Mouse (Mus musculus): ENCODE data around the gene Son. TPM values are rescaled to one million over a fixed set of nuclear protein-coding genes. Genes with fewer than 3 reads are reported as not detected.

Son gene
- polyA plus RNA-seq (2015; fragmentation: Nextera tagmentation; extraction: Ambion mirVana) = 132 and 172 TPM in 2 replicates

DNA sequence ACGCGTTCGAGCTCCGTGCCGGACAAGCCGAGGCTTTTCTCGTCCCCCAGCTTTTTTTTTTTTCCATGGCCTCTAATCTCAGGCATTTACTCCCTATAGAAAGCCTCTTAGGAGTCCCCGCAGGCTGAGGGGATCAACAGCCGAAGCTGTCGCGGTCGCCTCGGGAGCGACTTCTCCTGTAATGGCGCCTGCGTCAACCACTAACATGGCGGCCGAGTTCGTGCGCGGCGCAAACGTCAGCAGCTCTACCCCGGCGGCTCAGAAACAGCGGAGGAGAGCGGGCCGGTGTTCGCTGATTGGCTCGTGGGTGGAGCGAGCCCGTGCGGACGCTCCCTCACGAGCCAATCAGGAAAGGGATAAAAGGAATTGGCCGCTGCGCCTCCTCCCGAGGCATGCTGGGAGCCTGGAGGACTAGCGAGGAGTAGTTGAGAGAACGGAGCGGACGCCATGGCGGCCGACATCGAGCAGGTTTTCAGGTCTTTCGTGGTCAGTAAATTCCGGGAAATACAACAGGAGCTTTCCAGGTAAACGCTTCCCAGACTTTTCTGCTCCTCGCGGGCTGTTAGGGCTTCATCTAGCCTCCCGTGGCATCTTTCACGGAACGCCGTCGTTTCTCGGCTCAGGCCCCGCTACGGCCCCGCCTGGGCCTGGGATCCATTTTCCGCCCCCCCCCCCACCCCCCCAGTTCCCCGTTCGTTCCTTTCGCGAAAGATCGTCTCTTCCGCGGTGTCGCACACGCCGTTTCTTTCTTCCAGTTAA, at the start of gene Son:
Gene Son, plus strand, starts transcription at position 46 of the 759 bp plus-strand sequence.
- peak; percentile 98 for DNase-seq (ENCODE audit: low spot score)

DNA sequence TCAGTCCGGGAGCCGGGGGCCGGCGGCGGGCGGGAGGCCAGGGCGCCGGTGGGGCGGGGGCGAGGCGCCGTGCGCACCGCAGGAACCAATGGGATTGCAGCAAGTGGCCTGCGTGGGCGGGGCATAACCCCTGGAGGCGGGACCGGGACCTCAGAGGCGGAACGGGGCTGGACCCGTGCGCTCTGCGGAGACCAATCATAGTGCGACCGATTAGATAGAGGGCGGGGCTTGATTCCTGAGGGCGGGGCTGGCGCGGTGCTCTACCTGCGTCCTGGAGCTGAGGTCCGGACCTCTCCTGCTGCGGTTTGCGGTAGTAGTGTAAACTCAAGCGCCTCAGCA, 49.7 kb upstream of the Son start, which contains the start of gene Tmem50b:
Gene Tmem50b, minus strand, starts transcription at position 129 of the 339 bp plus-strand sequence.
- peak; percentile 97 for DNase-seq (ENCODE audit: low spot score)

DNA sequence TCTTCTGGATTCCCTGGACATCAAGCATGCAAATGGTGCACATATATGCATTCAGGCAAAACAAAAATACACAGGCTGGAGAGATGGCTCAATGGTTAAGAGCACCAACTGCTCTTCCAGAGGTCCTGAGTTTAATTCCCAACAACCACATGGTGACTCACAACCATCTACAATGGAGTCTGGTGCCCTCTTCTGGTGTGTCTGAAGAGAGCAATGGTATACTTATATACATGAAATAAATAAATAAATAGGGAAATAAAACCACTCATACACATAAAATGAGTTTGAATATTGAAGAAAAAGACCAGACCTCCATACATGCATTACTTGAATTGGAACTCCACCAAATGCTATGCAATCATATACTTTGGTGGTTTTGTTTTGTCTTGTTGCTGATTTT, 48.1 kb upstream of the Son start:
- no peak for DNase-seq (ENCODE audit: low spot score)

DNA sequence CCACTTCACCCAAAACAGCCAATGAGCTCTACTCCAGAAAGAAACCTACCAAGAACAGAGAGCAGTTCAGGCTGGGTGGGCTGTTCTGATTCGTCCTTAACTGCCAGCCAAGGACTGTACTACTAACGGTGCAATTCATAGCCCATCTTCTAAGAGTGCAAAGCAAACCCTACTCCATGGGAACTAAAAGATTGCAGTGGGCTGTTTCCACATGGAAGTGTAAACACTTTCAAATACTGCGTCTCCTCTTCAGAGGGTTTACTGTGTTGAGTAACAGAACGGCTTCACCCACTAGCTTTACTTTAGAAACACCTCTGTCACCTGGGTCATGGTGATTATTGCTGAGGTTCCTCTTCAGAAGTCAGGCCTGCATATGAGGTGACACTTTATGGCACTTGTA, 46.2 kb upstream of the Son start:
- DNase-seq (ENCODE audit: low spot score) = no peak

DNA sequence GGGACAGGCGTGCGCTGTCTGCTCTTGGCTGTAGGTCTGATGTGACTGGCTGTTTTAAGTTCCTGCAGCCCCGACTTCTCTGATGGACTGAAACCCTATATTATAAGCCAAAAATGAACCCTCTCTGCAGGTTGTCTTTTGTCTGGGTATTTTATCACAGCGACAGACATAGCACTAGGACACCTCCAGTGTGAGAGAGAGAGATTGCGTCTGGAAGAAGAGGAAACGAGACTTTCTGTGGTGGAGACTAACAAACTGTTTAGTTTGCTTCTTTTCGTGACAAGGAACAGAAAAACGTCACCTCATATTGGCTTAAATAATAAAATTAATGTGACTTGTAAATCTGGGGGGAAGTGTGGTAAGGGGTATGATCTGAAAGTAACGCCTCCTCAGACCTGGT, 45.6 kb upstream of the Son start:
- no peak for DNase-seq (ENCODE audit: low spot score)

DNA sequence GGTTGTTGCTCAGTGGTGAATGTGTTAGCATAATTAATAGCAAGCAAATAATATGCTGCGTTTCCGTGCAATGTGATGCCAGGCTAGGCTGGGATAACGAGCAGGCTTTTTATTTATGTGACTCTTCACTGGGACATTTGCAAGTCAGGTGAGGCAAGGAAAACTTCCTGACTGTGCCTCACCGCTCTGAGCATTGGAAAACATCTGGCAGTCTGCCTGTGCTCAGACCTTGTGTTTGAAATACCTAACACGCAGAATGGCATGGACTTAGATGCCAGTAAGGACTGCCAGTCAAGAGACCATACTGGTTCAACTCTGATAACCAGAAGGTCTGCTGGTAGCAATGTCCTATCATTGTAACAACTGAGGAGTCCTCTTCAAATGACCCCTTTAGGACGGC, 42.1 kb upstream of the Son start:
- DNase-seq (ENCODE audit: low spot score) = no peak

DNA sequence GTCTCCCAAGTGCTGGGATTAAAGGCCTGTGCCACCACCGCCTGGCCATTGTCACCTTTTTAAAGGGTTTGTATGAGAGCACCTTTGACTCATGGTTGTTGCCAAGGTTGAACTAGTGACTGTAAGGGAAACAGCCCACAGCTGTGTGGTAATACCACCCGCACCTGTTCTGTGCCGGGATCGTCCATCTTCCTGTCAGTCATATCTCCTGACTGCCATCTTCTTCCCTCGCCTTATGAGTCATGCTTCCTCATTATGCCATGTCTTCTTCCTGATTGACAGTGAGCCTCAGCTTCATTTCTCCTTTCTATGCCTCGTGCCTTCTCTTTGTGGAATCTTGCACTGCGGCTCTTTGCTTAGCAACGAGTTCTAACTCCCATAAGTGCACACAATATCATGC, 40.3 kb upstream of the Son start:
- no peak for DNase-seq (ENCODE audit: low spot score)

DNA sequence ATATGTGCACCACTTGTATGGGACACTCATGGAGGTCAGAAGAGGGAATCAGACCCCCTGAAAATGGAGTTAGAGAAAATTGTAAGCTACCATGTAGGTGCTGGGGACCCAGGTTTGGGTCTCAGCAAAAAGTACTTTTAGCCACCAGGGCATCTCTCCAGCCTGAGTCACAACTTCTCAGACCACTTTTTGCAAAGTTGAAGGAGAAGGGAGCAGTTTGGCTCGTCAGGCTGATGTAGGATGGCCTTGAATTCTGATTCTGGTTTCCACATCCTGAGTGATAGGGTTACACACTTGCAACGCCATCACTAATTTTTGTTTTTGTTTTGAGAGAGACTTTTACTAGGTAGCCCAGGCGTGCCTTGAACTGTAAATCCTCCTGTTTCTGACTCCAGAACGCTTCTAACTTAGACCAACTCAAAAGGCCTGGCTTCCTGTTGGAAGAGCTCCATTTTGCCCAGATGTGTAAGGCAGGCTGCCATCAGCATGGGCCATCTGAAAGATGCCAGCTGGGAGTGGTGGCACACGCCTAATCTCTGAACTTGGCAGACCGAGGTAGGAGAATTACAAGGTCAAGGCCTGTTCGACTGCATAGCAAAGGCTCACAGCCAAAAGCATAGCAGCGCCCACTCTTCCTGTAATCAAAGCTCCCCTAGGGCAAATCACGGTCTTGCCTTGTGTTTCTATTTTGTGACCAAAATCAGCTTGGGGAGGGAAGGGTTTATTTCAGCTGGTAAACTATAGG, 37.6 kb upstream of the Son start:
- no peak for DNase-seq (ENCODE audit: low spot score)

DNA sequence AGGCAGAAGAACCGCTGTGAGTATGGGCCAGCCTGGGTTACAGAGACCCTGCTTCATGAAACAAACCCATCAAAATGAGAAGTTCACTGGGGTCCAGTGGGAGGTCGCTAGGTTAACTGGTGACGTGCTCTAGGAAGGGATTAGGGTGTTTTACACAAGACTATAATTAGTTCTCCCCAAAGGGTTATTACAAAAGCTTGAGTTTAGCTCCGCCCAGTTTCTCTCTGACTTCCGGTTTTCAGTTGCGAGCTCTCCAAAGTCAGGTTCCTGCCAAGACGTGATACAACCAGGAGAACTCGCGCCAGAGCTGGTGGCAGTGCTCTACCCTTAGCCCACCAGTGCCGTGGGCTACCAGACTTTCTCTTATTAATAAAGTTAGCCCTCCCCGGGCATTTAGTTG, 36.1 kb upstream of the Son start:
- no peak for DNase-seq (ENCODE audit: low spot score)

DNA sequence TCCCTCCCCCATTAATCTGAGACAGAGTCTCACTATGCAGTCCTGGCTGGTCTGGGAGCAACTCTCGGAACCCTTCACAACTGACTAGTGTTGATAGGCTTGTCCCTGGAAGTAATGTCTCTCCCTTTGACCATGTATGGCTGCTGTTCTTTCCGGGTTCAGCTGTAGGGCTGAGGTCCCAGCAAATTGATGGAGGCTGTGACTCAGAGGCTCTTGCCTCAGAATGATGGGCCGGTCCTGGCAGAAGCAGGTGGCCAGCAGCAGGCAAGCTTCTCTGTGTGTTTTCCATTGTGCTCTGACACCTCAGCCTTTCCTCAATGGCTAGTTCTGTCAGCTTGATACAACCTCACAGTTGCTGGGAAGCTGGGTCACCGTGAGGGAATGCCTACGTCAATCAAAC, 34.8 kb upstream of the Son start:
- no peak for DNase-seq (ENCODE audit: low spot score)

DNA sequence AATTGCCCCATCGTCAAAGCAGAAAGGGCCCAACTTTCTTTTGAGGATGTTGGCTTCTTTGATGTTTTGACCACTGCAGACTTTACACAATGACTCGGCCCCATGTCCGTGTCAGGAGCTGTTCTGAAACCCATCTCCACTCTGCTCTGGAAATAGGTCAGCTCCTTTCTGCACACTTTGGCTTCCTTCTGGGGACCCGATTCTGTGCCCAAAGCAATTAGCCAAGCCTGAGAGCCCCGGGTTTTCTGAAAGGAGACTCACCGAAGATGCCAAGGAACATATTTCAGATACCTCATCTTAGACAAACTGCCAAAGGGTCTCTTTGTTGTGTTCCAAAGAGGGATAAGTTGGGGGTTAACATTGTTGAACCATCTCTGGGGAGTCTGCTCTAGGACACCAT, 32.8 kb upstream of the Son start:
- no peak for DNase-seq (ENCODE audit: low spot score)

DNA sequence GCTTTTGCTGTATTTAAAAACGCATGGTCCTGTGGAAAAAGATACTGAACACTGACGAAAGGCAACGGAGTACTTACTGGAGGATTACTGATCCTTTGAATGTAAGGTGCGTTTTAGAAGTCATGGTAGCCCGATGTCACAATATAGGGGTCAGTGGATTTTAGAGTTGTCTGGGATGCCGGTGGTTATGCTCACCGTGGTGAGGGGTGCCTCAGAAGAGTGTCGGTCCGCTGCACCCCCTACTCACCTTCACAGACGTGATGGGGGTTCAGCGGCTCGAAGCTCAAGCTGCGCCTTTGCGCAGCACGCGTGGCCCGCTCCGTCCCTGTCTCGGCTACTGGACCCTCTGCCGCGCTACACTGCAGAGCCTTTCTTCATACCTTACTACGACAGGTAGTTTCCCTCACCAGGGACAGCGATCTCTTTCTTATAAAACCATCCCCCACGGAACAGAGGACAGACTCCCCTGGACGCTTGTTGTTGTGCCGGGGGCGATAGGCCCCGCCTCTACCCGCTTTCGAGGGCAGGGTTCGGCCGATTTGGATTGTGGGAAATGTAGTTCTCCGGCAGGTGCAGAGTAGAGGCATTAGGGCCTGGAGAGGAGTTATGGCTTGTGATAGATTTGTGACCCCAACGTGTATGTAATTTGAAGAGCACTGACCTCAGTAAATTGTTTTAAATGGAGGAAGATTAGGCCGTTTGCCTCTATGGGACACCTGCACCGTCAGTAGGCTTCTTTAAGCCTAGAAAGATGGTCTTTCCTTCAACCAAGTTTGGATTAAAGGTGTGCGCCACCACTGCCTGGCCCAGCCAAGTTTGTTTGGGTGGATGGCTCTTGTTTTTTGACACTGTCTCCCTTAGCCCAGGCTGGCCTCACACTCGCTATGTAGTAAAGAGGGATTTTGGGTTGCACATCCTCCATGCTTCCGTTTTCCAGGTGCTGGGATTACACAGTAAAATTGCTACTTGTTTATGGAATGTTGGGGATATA, 28.5 kb upstream of the Son start, which contains the start of gene Dnajc28:
Gene Dnajc28, minus strand, starts transcription at position 516 of the 991 bp plus-strand sequence.
- DNase-seq (ENCODE audit: low spot score) = peak; percentile 83

DNA sequence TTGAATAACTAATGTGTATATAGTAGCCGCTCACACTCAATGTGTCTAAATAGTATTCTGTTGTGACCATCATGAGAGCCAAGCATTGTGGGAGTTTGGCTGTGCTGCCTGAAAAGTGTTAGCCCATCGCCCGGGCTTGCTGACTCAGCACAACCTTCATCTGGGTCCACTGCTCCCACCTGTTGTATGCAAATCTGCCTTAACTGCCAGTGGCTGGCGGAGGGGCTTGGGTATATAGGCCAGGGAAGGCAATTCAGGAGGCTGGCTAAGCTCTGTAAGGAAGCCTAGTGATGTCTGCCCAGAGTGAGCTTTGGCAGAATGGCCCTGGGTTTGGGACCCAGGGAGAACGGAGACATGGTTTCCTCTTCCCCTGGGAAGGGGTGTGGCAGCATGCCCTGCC, 27.1 kb upstream of the Son start:
- DNase-seq (ENCODE audit: low spot score) = no peak

DNA sequence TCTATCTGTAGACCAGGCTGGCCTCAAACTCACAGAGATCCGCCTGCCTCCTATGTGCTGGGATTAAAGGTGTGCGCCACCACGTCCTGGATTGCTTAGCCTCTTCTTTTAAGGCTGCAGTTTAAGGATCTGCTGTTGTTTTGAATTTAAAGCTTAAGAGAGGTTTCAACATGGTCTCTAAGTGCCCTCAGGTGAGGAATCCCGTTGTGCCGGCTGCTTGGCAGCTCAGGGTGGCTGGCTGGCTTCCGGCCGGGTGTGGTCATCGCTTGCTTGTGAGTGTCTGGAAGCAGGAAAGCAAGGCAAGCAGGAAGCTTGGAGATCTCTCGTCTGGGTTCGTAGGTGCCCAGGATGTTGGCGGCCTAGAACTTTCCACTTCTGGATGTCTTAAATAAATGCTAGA, 26.3 kb upstream of the Son start:
- DNase-seq (ENCODE audit: low spot score) = no peak

DNA sequence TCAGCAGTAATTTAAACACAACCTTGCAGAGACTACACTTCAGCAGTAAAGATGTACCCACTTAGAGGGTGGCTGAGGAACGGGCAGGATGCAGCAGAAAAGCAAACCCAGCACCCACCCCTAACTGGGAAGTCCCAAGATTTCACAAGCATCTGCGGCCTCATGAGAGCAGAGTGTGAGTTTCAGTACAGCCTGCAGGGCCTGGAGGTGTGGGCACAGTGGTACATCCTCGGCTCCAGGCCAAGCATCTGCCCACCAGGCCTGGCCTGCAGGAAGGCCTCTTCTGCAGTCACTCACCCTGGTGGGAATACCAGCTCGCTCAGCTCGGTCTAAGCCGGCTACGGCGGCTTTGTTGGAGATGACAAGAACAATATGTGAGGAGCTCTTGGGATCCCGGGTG, 24.2 kb upstream of the Son start:
- no peak for DNase-seq (ENCODE audit: low spot score)

DNA sequence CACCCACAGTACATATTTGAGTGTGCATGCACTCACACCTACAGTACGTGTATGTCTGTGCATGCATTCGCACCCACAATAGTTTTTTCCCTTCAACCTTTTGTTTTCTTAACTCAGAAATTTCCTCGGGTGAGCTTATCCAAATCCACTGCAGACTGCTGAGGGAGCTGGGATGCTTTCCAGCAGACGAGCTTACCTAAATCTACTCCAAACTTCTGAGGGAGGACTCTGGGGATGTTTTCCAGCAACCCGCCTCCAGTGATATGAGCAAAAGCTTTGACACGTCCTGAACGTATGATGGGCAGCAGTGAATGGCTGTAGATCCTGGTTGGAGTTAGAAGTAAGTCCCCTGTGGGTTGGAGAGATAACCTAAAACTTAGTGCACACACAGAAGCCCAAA, 19.5 kb upstream of the Son start:
- DNase-seq (ENCODE audit: low spot score) = no peak

DNA sequence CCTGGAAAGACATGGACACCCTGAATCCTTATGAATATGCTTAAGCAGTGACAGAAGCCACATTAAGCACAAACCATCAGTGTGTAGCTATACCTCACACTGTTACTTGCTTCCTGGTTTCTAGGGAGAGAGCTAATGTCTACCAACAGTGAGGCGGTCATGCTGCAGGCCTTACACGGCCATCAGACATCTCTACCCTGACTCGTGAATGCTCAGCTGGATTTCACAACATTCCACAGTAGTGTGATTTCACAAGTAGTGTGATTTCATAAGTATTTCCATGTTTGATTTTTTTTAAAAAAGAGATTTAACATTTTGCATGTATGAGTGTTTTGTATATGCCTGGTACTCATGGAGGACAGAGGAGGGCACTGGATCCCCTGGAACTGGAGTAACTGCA, 18.6 kb upstream of the Son start:
- DNase-seq (ENCODE audit: low spot score) = no peak

DNA sequence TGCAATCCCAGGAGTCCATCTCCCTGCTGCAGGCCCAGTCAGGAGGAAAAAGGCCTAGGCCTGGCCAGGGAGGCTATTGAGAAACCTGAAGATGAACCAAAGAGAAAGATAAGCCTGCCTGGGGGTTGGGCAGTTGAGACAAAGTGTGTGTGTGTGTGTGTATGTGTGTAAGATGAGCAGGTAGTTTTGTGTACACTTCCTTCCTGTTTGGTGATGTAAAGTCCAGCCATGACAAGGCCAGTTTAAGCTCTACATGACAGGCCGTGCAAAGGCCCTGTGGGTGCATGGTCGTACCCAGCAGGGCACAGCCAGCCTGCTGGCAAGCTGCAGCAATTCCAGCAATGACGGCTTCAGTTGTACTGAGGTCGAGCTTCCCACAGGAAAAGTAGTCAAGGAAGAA, 17.6 kb upstream of the Son start:
- no peak for DNase-seq (ENCODE audit: low spot score)

DNA sequence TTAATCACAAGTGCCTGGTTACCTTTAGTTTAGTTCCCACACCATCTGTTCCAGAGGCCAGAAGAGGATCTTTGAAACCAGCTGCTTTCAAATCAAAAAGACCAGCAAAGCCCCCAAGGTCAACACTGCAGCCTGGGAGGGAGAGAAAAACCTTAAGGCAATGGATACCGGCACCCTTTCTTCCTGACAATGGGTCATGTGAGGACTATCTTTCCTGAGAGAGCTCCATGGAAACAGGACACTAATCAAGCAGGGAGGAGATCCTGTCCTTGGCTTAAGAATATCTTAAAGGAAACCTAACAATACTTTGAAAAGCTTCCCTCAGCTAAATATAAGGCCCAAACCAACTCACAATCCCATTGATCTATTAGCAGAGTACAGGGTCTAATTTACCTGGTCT, 16.7 kb upstream of the Son start:
- no peak for DNase-seq (ENCODE audit: low spot score)

DNA sequence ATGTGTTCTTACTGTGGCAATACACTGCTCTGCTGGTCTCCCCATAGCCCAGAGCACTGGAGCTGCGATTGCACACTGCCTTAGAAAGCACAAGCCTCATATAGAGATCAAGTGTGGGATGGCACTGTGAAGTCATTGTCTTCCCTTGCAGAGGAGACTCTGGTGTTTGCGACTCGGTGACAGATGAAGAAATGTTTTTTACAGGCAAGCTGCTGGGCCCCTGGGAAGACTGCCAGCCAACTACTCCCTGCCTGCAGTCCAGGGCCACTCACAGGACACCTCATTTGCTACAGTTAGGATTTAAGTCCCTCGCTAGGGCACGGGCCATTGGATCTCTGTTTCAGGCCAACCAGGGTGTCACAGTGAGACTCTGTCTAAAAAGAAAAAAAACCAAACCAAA, 14.9 kb upstream of the Son start:
- no peak for DNase-seq (ENCODE audit: low spot score)

DNA sequence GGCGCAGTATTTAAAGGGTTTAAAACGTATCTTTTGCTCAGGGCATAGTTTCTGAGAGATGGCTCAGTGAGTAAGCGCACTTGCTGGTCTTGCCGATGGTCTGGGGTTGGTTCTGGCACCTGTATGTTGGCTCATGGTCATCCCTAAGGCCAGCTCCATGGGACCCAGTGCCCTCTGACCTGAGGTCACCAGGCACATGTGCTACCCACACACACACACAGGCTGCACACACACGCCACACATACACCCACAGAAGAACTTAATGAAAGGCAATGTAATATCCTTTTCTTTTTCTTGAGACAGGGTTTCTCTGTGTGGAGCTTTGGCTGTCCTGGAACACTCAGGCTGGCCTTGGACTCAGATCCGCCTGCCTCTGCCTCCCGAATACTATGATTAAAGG, 14.4 kb upstream of the Son start:
- no peak for DNase-seq (ENCODE audit: low spot score)

DNA sequence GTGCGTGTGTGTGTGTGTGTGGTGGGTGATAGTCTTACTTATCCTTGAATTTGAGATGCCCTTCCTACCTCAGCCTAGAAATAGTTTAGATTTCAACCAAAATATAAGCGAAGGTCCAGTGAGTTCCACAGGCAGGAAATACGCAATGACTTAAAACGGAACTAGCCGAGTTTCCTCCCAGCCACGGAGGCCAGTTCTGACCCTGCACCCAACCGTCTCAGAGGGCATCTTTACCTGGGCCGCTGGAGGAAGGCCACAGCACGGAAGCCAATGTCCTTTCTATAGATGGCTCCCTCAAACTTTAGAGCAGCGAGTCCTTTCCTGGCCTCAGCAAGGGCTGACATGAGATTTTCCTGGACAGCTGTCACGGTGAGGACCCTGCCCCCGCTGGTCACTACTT, 13.7 kb upstream of the Son start:
- DNase-seq (ENCODE audit: low spot score) = no peak

All from thymus, postnatal 0 days (tissue).